Mouse (Mus musculus) myocyte (in vitro differentiated cells): Measurements from ENCODE around the gene Kiss1r.

Experiments used
- E2F4 ChIP-seq: IDR thresholded peaks from one replicate; pipeline ENCODE4 v1.6.1; 2011; ENCODE audit warnings: mild to moderate bottlenecking, control low read depth, moderate library complexity; ENCODE audit not compliant: insufficient read depth
- MAX ChIP-seq: IDR thresholded peaks from one replicate; pipeline ENCODE4 v1.6.1; 2011; ENCODE audit warnings: low read depth, mild to moderate bottlenecking, control low read depth
- MYOD1 ChIP-seq, 3 experiments: IDR thresholded peaks; one replicate each; pipeline ENCODE4 v1.6.1; 2011; ENCODE audit warnings: control low read depth in 2 of 3, low read depth in 2 of 3, mild to moderate bottlenecking in 2 of 3, moderate library complexity in 1 of 3; ENCODE audit not compliant: insufficient read length in 2 of 3, control insufficient read depth in 1 of 3
- POLR2A ChIP-seq: IDR thresholded peaks from one replicate; pipeline ENCODE4 v1.6.1; 2011; ENCODE audit warnings: low read depth, mild to moderate bottlenecking, control low read depth, moderate library complexity; ENCODE audit not compliant: insufficient read length
- SRF ChIP-seq: IDR thresholded peaks from one replicate; pipeline ENCODE4 v1.6.1; 2011; ENCODE audit warnings: low read depth; ENCODE audit not compliant: control insufficient read depth, insufficient read length
- TCF3 ChIP-seq: IDR thresholded peaks from one replicate; pipeline ENCODE4 v1.6.1; 2011; ENCODE audit warnings: low read depth, control low read depth; ENCODE audit not compliant: insufficient read length
- USF1 ChIP-seq: IDR thresholded peaks from one replicate; pipeline ENCODE4 v1.6.1; 2011; ENCODE audit warnings: low read depth, mild to moderate bottlenecking, control low read depth, moderate library complexity

- TF ChIP-seq USF1 (no peak), SRF (no peak), TCF3 (no peak), MAX (no peak), POLR2A (no peak), MYOD1 (IDR thresholded peaks at IDR 0.05; ENCODE audit: control insufficient read depth in 1 of 3, insufficient read length in 2 of 3, low read depth in 2 of 3) (no peak), E2F4 (no peak)
These were observed 39.9 kb downstream of the Kiss1r start for GRCm38 (mm10) chr10:79956643-79957154.
